In genomic region chr10:40604706-40605394, GRCm38 (mm10) we compare ENCODE assay signal across 14 mouse cellular contexts. TPM values are rescaled to one million over a fixed set of nuclear protein-coding genes. Genes with fewer than 3 reads are reported as not detected.
DNase-seq lines count a peak whose midpoint lies in the region; ATAC-seq and TF ChIP-seq lines count a peak whose summit lies in the region.
"Had no signal": no experiment of that assay in that cellular context is flagged by ENCODE, and none has a peak within 500 bp of the region (broad histone marks: within the 10 kb centered on the region; RNA-seq: fewer than 3 reads in every experiment).

No protein-coding gene starts in this region.

- H3K9me3 ChIP-seq in forebrain, embryonic 13.5 days (replicated peaks), result peaks cover 6% of the 10 kb centered on the region
- 0 out of 2 replicates have a peak, but pooled peaks cover 4% of the 10 kb centered on the region for H3K9me3 ChIP-seq in forebrain, embryonic 12.5 days
- H3K9me3 ChIP-seq: limb, embryonic 15.5 days had no signal

- ATAC-seq in forebrain, embryonic 13.5 days, result peak; percentile 50; the same call in 1 of the 2 replicates
- no peak for ATAC-seq in forebrain, embryonic 12.5 days (ENCODE audit: low FRiP score)

- H3K4me3 ChIP-seq in forebrain, embryonic 13.5 days, result no peak overlapping the region
- no peak overlapping the region for H3K4me3 ChIP-seq in forebrain, embryonic 12.5 days (replicated peaks)
- no peak overlapping the region for H3K4me3 ChIP-seq in layer of hippocampus, adult 2 months
- H3K4me3 ChIP-seq: heart, embryonic 13.5 days; limb, embryonic 15.5 days had no signal

- no peaks in the 10 kb centered on the region for H3K27me3 ChIP-seq in forebrain, embryonic 13.5 days
- no peaks in the 10 kb centered on the region for H3K27me3 ChIP-seq in forebrain, embryonic 12.5 days
- H3K27me3 ChIP-seq: heart, embryonic 13.5 days; limb, embryonic 15.5 days had no signal

- no peak overlapping the region for H3K27ac ChIP-seq in forebrain, embryonic 13.5 days
- H3K27ac ChIP-seq in forebrain, embryonic 12.5 days, result no peak overlapping the region
- H3K27ac ChIP-seq in layer of hippocampus, adult 2 months, result no peak overlapping the region
- H3K27ac ChIP-seq: heart, embryonic 13.5 days; limb, embryonic 15.5 days had no signal

- peak in 1 of 2 experiments; percentile 34 for DNase-seq in layer of hippocampus, adult 2 months (ENCODE audit: low spot score in 2 of 2)
- DNase-seq in layer of hippocampus, adult 8-10 months (ENCODE audit: low spot score in 2 of 2), result no peak
- peak; percentile 43 for DNase-seq in 3T3-L1 (ENCODE audit: low read depth, low spot score)
- peak; percentile 26 for DNase-seq in embryo, embryonic 10.5 days (ENCODE audit: low spot score)
- no peak for DNase-seq in neural tube, embryonic 10.5 days (ENCODE audit: extremely low spot score, low spot score)
- no peak for DNase-seq in T-cell, adult 2 months (ENCODE audit: low spot score)
- DNase-seq: cerebellum, adult 9-10 months had no signal

- H3K4me1 ChIP-seq in forebrain, embryonic 13.5 days, result no peaks in the 10 kb centered on the region
- no peaks in the 10 kb centered on the region for H3K4me1 ChIP-seq in forebrain, embryonic 12.5 days
- H3K4me1 ChIP-seq: heart, embryonic 13.5 days; limb, embryonic 15.5 days had no signal

- H3K4me2 ChIP-seq in forebrain, embryonic 13.5 days, result no peak overlapping the region
- no peak overlapping the region for H3K4me2 ChIP-seq in forebrain, embryonic 12.5 days
- H3K4me2 ChIP-seq: heart, embryonic 13.5 days; limb, embryonic 15.5 days had no signal

- H3K9ac ChIP-seq in forebrain, embryonic 13.5 days, result no peak overlapping the region
- H3K9ac ChIP-seq in forebrain, embryonic 12.5 days, result no peak overlapping the region
- H3K9ac ChIP-seq: heart, embryonic 13.5 days; limb, embryonic 15.5 days had no signal

- H3K36me3 ChIP-seq in forebrain, embryonic 13.5 days (ENCODE audit: poor library complexity, severe bottlenecking), result no peaks in the 10 kb centered on the region
- H3K36me3 ChIP-seq in forebrain, embryonic 12.5 days (replicated peaks), result no peaks in the 10 kb centered on the region
- H3K36me3 ChIP-seq: heart, embryonic 13.5 days; limb, embryonic 15.5 days had no signal

- WGBS in forebrain, embryonic 13.5 days, result 55% methylated on average over 6 of the region's 6 CpGs
- WGBS in forebrain, embryonic 12.5 days, result 60% methylated on average over 6 of the region's 6 CpGs

- TF ChIP-seq CTCF in layer of hippocampus, adult 2 months (conservative IDR thresholded peaks at IDR 0.05), result peak; percentile 73

RNA-seq across cellular contexts. Expression of gene Ddo, which starts 25.0 kb away (rescaled TPM):
- polyA plus RNA-seq in forebrain, embryonic 13.5 days (2015; fragmentation: Nextera tagmentation; extraction: Ambion mirVana), result 0.25 and 0.44 TPM in 2 replicates
- polyA plus RNA-seq in forebrain, embryonic 12.5 days (2016; fragmentation: Nextera tagmentation; extraction: Ambion mirVana), result 0.23 TPM in 1 of 2 replicates, not detected in the other
- 10 to 100 TPM; 18.9 to 21.5 TPM for total RNA-seq in layer of hippocampus, adult 2 months (2021)
- 10 to 100 TPM; 19.4 to 21.8 (median 20.7) TPM for total RNA-seq in layer of hippocampus, adult 8-10 months (2022)
- total RNA-seq: megakaryocyte, adult 5-6 weeks had no signal
- polyA plus RNA-seq: C2C12 had no signal

RNA-seq across cellular contexts. Expression of gene Slc22a16, which starts 34.7 kb away (rescaled TPM):
- not detected in 2 replicates for polyA plus RNA-seq in forebrain, embryonic 13.5 days (2015; fragmentation: Nextera tagmentation; extraction: Ambion mirVana)
- not detected in 2 replicates for polyA plus RNA-seq in forebrain, embryonic 12.5 days (2016; fragmentation: Nextera tagmentation; extraction: Ambion mirVana)
- not detected for total RNA-seq in layer of hippocampus, adult 2 months (2021)
- total RNA-seq in layer of hippocampus, adult 8-10 months (2022), result not detected
- total RNA-seq: megakaryocyte, adult 5-6 weeks had no signal
- polyA plus RNA-seq: C2C12; heart, embryonic 13.5 days; limb, embryonic 15.5 days; stomach, embryonic 14.5 days had no signal

Comparison
In these comparisons a context has a peak if more than half of its experiments do, and no peak if none do; other contexts are left out.
1. DNase-seq: peak in 3T3-L1 (single experiment) and embryo, embryonic 10.5 days (single experiment); none in layer of hippocampus, adult 8-10 months (0 of 2), neural tube, embryonic 10.5 days (single experiment) and T-cell, adult 2 months (single experiment).